Mouse (Mus musculus) olfactory bulb, adult 2 months (tissue): ENCODE measurements around the gene Gfod1.

Source experiments
- CTCF ChIP-seq: fragments of 200-500 bp; IDR thresholded peaks from 2 replicates; pipeline ENCODE4 v1.5.1; 2012; ENCODE audit warnings: low read depth, mild to moderate bottlenecking, low read length, moderate library complexity; ENCODE audit not compliant: insufficient read depth
- POLR2A ChIP-seq: fragments of 200-500 bp; IDR thresholded peaks from 2 replicates; pipeline ENCODE4 v1.6.1; 2012; ENCODE audit warnings: mild to moderate bottlenecking, low read depth, low read length, moderate library complexity; ENCODE audit not compliant: insufficient read depth

GRCm38 (mm10) chr13:43231965-43232860, 71.8 kb downstream of the Gfod1 start:
- TF ChIP-seq POLR2A = no peak
- TF ChIP-seq CTCF = no peak
